Mouse (Mus musculus) stomach, embryonic 16.5 days (tissue): ENCODE measurements around the gene Dscaml1. TPM values are rescaled to one million over a fixed set of nuclear protein-coding genes. Genes with fewer than 3 reads are reported as not detected.

Experiments used
- ATAC-seq: fragments of 200-750 bp; cut with Nextera tagmentation; 2 replicates; pipeline ENCODE4 v1.8.0; 2017; ENCODE audit warnings: moderate number of reproducible peaks, moderate TSS enrichment; ENCODE audit not compliant: insufficient read depth, low FRiP score
- H3K27ac ChIP-seq: fragments of 300-500 bp; sonication (generic); 2 replicates; pipeline ENCODE4 v1.5.1; 2014; ENCODE audit warnings: low read length
- H3K27me3 ChIP-seq: fragments of 300-500 bp; sonication (generic); 2 replicates; pipeline ENCODE4 v1.6.1; 2014; ENCODE audit warnings: low read length, control low read depth, mixed read lengths; ENCODE audit not compliant: control insufficient read depth, insufficient read depth
- H3K36me3 ChIP-seq: fragments of 300-500 bp; sonication (generic); 2 replicates; pipeline ENCODE4 v1.6.1; 2014; ENCODE audit warnings: low read length; ENCODE audit not compliant: control insufficient read depth, insufficient read depth
- H3K4me1 ChIP-seq: fragments of 300-500 bp; sonication (generic); 2 replicates; pipeline ENCODE4 v1.6.1; 2014; ENCODE audit warnings: low read length, control low read depth, mixed read lengths; ENCODE audit not compliant: control insufficient read depth, insufficient read depth
- H3K4me2 ChIP-seq: fragments of 300-500 bp; sonication (generic); 2 replicates; pipeline ENCODE4 v1.6.1; 2014; ENCODE audit warnings: low read depth, low read length, mixed read lengths
- H3K4me3 ChIP-seq: fragments of 300-500 bp; sonication (generic); replicated peaks from 2 replicates; pipeline ENCODE4 v1.5.1; 2014; ENCODE audit warnings: mild to moderate bottlenecking, low read length
- H3K9ac ChIP-seq: fragments of 300-500 bp; sonication (generic); 2 replicates; pipeline ENCODE4 v1.6.1; 2014; ENCODE audit warnings: low read length
- H3K9me3 ChIP-seq: fragments of 300-500 bp; sonication (generic); replicated peaks from 2 replicates; pipeline ENCODE4 v1.6.1; 2016; ENCODE audit warnings: low read length, control low read depth; ENCODE audit not compliant: control insufficient read depth
- WGBS: fragments of 180-500 bp; shearing (Covaris S2); extraction: QIAGEN DNeasy Blood & Tissue Kit; methylation state at CpG from one replicate; pipeline ENCODE4 v1.1.7; 2014; 5-methylcytosine and 5-hydroxymethylcytosine counted together
- polyA plus RNA-seq: library from polyadenylated mRNA; unstranded; fragments of >200 nt; fragmentation: Nextera tagmentation; extraction: Ambion mirVana; gene quantifications from 2 replicates; pipeline ENCODE4 v1.2.1, GENCODE M21; 2015

The Dscaml1 gene
- polyA plus RNA-seq, 1 experiment from 2014 or later, result 0.30 TPM

DNA sequence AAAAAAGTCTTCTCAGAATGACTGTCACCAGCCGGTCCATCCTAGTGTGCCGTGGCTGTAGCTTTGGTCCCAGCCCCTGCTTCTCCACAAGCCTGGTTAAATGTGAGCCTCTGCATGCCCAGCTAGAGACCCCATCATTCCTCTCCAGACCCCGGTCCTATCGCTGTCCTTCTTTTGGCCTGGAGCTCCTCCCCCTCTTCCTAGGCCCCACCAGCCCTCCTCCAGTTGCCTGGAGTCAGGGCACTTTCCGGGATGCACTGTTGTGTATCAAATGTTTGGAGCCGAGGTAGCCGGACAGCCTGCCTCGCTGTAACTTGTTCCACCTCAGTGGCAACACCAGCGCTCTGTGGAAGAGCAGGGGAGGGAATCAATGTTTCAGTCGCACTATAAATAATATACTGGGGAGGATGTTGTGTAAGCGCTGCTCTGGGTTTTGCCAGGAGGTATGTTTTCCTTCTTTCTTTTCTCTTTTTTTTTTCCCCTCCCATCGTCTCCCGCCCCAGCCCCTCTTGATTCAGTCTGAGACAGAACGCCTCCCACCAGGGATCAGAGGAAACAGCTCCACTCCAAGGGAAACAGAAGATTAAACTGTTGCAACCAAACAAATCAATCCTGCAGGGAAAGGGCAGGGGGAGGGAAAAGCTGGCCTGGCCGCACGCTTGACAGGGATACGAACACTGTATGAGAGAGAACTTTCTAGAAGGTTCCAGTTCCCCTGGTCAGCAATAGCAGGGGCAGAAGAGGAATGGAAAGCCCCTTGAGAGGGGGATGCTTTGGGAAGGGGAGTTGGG, 128.8 kb downstream of the Dscaml1 start:
- Histone ChIP-seq H3K4me3 (no peak overlapping the region), H3K4me2 (no peak overlapping the region), H3K27ac (0 out of 2 replicates have a peak overlapping the region, but pooled peaks have one; percentile 30), H3K9me3 (no peaks in the 10 kb centered on the region), H3K36me3 (no peaks in the 10 kb centered on the region), H3K9ac (peak overlapping the region; percentile 3; the same call in 1 of the 2 replicates), H3K27me3 (no peaks in the 10 kb centered on the region), H3K4me1 (peaks cover 10% of the 10 kb centered on the region; the same call in 1 of the 2 replicates)
- 21% methylated on average over 17 of the region's 17 CpGs for WGBS
- ATAC-seq, result peak; percentile 37; the same call in 1 of the 2 replicates

DNA sequence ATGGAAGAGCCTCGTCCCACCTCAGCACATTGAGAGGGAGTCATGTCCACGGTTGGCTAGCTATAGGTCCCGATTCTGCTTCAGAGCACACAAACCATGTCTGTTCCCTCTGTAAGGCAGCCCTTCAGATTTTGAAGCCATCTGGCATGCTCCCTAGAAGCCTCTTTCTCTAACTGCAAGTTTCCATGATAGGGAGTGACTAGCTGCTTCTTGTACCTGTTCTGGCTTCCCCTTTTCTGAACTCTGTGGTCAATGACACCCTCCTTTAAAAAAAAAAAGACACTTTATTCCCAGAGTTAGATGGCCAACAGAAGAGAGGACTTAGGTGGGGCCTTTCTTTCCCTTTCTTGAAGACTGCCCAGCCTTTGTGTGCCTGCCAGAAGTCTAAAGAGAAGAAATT, 130.5 kb downstream of the Dscaml1 start:
- H3K4me1 ChIP-seq, result peaks cover 10% of the 10 kb centered on the region; the same call in 1 of the 2 replicates
- H3K27me3 ChIP-seq, result no peaks in the 10 kb centered on the region
- H3K4me3 ChIP-seq, result no peak overlapping the region
- H3K9me3 ChIP-seq, result no peaks in the 10 kb centered on the region
- no peaks in the 10 kb centered on the region for H3K36me3 ChIP-seq
- WGBS, result 93% methylated on average over 3 of the region's 3 CpGs
- H3K4me2 ChIP-seq, result no peak overlapping the region
- H3K27ac ChIP-seq, result no peak overlapping the region
- H3K9ac ChIP-seq, result no peak overlapping the region
- no peak for ATAC-seq

DNA sequence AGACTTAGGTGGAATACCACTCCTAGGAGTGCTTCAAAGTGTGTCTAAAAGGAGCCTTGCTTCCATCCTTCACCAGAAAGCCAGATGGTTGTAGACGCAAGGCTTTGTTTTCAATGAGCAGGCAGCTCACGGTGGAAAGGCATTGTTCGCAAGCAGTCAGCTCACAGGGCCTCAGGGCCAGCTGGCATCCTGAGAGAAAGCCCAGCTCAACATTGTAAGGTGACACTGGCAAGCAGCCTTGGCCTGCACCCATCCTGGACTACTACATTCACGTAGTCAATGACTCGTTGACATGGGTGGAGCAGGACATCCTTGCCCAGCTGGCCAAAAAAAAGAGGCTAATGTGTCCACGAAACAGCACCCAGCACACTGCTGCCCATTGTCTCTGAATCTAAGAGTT, 134.6 kb downstream of the Dscaml1 start:
- Histone ChIP-seq H3K27me3 (no peaks in the 10 kb centered on the region), H3K36me3 (no peaks in the 10 kb centered on the region), H3K4me3 (no peak overlapping the region), H3K4me1 (no peaks in the 10 kb centered on the region; the same call in 1 of the 2 replicates), H3K9me3 (no peaks in the 10 kb centered on the region), H3K27ac (no peak overlapping the region), H3K9ac (no peak overlapping the region), H3K4me2 (no peak overlapping the region)
- ATAC-seq, result no peak
- WGBS, result 71% methylated on average over 6 of the region's 6 CpGs

DNA sequence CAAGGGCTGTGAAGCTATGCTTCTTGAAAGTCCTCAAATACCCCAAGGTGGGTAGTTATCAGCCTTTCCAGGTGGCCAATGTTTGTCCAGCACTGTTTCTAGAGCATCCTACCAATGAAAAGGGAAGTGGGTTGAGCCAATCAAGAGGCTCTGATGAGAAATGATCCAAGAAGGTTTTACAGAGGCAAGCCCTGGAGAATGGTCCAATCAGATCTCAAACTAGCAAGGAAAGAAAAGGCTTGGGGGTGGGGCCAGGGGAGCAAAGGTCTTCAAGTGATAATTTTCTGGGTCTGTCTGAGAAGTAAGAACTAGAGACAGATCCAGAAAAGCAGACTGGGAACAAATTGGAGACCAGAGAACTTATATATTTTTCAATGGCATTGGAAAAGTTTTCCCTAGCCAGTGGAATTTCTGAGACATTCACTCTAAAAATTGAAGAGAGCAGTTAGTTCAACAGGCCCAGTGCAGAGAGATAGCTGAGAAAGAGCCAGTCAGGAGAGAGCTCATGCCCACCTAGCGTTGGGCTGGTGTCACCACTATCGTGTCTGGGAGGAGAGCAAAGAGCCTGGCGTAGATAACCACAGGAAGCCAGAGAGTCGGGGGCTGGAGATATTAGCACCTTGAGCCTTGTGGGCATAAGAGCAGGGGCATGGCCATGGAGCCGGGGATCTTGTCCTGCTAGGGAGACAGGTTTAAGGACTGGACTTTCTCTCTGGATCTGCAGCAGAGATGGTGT, 140.6 kb downstream of the Dscaml1 start:
- Histone ChIP-seq H3K4me1 (0 out of 2 replicates have a peak, but pooled peaks cover 5% of the 10 kb centered on the region), H3K4me2 (no peak overlapping the region), H3K27ac (no peak overlapping the region), H3K4me3 (no peak overlapping the region), H3K9me3 (no peaks in the 10 kb centered on the region), H3K27me3 (no peaks in the 10 kb centered on the region), H3K9ac (no peak overlapping the region), H3K36me3 (no peaks in the 10 kb centered on the region)
- WGBS, result 83% methylated on average over 5 of the region's 5 CpGs
- no peak for ATAC-seq

DNA sequence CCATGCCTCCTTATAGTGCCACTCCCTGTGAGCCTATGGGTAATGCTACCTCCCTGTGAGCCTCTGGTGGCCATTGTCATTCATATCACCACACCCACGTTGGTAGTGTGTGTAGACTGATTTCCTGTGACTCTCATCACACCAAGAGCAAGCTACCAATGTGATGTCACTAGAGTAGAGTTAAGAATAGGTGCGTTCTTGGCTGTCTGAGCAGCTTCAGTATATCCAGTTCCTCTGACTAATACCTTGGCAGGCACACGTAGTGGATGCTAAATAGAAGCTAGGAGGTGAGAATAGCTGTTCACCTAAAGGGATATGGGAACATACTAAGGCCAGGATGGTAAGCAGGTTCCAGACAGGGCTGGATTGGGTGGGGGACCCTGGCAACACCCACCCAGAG, 143.3 kb downstream of the Dscaml1 start:
- Histone ChIP-seq H3K9ac (no peak overlapping the region), H3K36me3 (no peaks in the 10 kb centered on the region), H3K4me1 (peaks cover 9% of the 10 kb centered on the region; the same call in 1 of the 2 replicates), H3K27ac (no peak overlapping the region), H3K4me3 (no peak overlapping the region), H3K9me3 (no peaks in the 10 kb centered on the region), H3K4me2 (no peak overlapping the region), H3K27me3 (no peaks in the 10 kb centered on the region)
- WGBS, result 66% methylated on average over 3 of the region's 3 CpGs
- ATAC-seq, result no peak

DNA sequence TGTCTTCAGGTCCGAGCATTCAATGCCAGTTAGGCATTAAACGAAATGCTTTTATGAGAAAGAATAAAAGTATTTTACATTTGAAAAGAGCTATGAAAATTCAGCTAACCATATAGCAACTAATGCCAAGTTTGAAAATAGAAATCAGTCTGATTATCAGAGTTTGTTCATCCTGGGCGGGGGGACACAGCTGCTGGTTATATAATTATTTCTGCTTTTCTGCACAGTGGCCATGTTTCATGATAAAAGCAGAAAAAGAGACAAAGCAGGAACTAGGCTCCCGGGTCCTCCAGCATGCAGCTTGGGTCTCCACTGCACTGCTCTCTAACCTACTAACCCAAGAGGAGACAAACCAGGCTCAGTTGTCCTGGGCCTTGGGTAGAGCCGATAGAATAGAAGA, 143.9 kb downstream of the Dscaml1 start:
- WGBS, result 78% methylated on average over 5 of the region's 5 CpGs

DNA sequence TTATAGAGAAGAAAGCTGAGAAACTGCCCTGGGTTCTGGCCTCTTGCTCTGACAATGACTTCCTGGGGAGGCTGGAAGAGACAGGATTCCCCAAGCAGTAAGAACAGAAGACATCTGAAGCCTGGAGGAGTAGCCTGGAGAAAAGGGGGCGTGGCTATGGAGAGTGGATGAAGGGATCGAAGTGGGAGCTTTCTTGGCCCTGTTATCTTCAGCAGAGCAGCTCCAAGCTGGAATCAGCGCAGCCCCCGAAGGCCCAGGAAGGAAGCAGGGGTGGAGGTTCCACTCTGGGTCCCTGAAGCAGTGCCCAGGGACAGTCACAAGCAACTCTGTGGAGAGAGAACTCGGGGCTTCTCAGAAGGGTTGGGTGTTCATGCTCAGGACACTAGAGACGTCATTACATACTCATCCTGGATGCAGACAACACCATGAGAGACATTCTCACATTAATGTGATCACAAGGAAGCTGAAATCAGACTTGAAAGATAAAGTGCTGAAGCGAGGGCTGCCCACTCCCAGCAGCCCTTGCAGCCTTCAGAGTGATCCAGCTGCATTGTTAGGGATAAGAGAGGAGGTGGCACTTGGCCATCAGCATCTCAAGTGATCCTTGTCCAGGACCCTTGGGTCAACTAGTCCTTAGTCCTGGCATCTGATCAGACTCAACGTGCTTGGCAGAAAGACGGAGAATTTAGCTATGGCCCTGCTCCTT, 146.5 kb downstream of the Dscaml1 start:
- peaks cover 9% of the 10 kb centered on the region; the same call in 1 of the 2 replicates for H3K4me1 ChIP-seq
- no peak overlapping the region for H3K9ac ChIP-seq
- WGBS, result 30% methylated on average over 9 of the region's 9 CpGs
- H3K9me3 ChIP-seq, result no peaks in the 10 kb centered on the region
- no peaks in the 10 kb centered on the region for H3K27me3 ChIP-seq
- no peak overlapping the region for H3K4me3 ChIP-seq
- no peak overlapping the region for H3K4me2 ChIP-seq
- H3K27ac ChIP-seq, result peak overlapping the region; percentile 81
- ATAC-seq, result peak; percentile 59
- no peaks in the 10 kb centered on the region for H3K36me3 ChIP-seq

More for the DNA sequence above, 143.9 kb downstream of the Dscaml1 start:
- no peak overlapping the region for H3K9ac ChIP-seq
- H3K4me1 ChIP-seq, result peaks cover 9% of the 10 kb centered on the region; the same call in 1 of the 2 replicates
- no peak overlapping the region for H3K27ac ChIP-seq
- ATAC-seq, result no peak
- no peaks in the 10 kb centered on the region for H3K36me3 ChIP-seq
- no peaks in the 10 kb centered on the region for H3K9me3 ChIP-seq
- H3K27me3 ChIP-seq, result no peaks in the 10 kb centered on the region
- no peak overlapping the region for H3K4me2 ChIP-seq
- H3K4me3 ChIP-seq, result no peak overlapping the region

DNA sequence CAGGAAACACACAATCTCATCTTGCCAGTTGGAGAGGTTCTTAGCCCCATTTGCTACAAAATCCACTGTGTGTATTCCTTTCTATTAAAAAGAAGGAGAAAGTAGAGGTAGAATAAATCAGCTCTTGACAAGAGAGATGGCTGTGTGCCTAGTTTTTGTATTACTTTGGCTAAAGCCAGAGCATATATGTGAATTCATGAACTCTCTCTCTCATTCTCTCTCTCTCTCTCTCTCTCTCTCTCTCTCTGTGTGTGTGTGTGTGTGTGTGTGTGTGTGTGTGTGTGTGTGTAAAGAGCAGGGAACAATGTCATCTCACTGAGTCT, 147.0 kb downstream of the Dscaml1 start:
- Histone ChIP-seq H3K27me3 (no peaks in the 10 kb centered on the region), H3K36me3 (no peaks in the 10 kb centered on the region), H3K4me1 (peaks cover 9% of the 10 kb centered on the region; the same call in 1 of the 2 replicates), H3K4me3 (no peak overlapping the region), H3K9ac (no peak overlapping the region), H3K27ac (0 out of 2 replicates have a peak overlapping the region, but pooled peaks have one; percentile 81), H3K4me2 (no peak overlapping the region), H3K9me3 (no peaks in the 10 kb centered on the region)
- peak; percentile 18; the same call in 1 of the 2 replicates for ATAC-seq
